ENCODE assay signal across 12 mouse cellular contexts in the genomic region with DNA sequence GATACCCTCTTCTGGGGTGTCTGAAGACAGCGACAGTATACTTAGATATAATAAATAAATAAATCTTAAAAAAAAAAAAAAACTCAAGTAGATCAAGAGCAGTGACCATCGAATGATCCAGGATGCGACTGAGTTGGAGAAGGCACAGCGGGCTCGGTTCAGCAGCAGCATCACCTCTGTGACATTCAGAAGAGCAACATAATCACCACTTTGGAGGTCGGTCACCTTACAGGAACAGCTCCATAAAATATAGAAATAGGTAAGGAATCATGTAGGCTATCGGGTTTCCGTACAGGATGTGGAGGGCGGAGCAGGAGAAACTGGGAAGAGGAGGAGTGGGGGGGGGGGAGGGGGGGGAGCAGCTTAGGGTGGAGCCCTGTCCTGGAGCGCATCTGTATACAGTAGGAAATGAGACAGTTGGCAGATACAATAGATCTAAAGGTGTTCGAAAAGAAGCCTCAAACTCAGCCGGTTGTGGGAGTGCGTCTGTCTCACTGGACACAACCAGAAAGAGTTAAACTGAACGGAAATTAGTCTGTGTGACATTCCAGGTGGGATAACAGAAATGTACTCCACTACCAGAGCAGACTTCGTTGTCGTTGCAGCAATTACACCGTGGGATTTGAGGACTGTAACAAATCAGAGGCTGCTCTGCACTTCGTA. TPM values are rescaled to one million over a fixed set of nuclear protein-coding genes. Genes with fewer than 3 reads are reported as not detected.
DNase-seq lines count a peak whose midpoint lies in the region; ATAC-seq and TF ChIP-seq lines count a peak whose summit lies in the region.
"Had no signal": no experiment of that assay in that cellular context is flagged by ENCODE, and none has a peak within 500 bp of the region (broad histone marks: within the 10 kb centered on the region; RNA-seq: fewer than 3 reads in every experiment).

No protein-coding gene starts in this region.

- H3K27me3 ChIP-seq in kidney, embryonic 15.5 days = no peaks in the 10 kb centered on the region
- H3K27me3 ChIP-seq in limb, embryonic 14.5 days (ENCODE audit: control insufficient read depth, insufficient read depth, low read length) = no peaks in the 10 kb centered on the region
- H3K27me3 ChIP-seq: liver, embryonic 13.5 days had no signal

- no peak for DNase-seq in kidney, postnatal 14 days
- DNase-seq in ES-CJ7 (ENCODE audit: low read depth, low spot score) = peak; percentile 67
- no peak for DNase-seq in limb, embryonic 14.5 days (ENCODE audit: low spot score)
- DNase-seq in embryo, embryonic 10 days (ENCODE audit: low spot score) = no peak
- no peak for DNase-seq in gastrocnemius, postnatal 4 days (ENCODE audit: low spot score in 2 of 2)
- DNase-seq: liver, embryonic 13.5 days had no signal

- 33% methylated on average over 18 of the region's 18 CpGs for WGBS in kidney, embryonic 15.5 days
- WGBS in limb, embryonic 14.5 days = 35% methylated on average over 18 of the region's 18 CpGs

- H3K9ac ChIP-seq in kidney, embryonic 15.5 days = no peak overlapping the region
- peak overlapping the region; percentile 17; the same call in 1 of the 2 replicates for H3K9ac ChIP-seq in limb, embryonic 14.5 days (ENCODE audit: low read depth, low read length, severe bottlenecking)
- H3K9ac ChIP-seq: liver, embryonic 13.5 days; midbrain, embryonic 12.5 days had no signal

- H3K9me3 ChIP-seq in kidney, embryonic 15.5 days (replicated peaks) = no peaks in the 10 kb centered on the region
- H3K9me3 ChIP-seq in limb, embryonic 14.5 days (ENCODE audit: control insufficient read depth, low read length) = no peaks in the 10 kb centered on the region
- H3K9me3 ChIP-seq: G1E; liver, embryonic 13.5 days; midbrain, embryonic 12.5 days had no signal

- H3K4me2 ChIP-seq in kidney, embryonic 15.5 days = peak overlapping the region; percentile 49
- H3K4me2 ChIP-seq in limb, embryonic 14.5 days (replicated peaks; ENCODE audit: low read depth, low read length, severe bottlenecking) = peak overlapping the region; percentile 33
- H3K4me2 ChIP-seq: liver, embryonic 13.5 days; midbrain, embryonic 12.5 days had no signal

- peak overlapping the region; percentile 17; the same call in 1 of the 2 replicates for H3K4me3 ChIP-seq in kidney, embryonic 15.5 days (replicated peaks)
- peak overlapping the region; percentile 30; the same call in 1 of the 2 replicates for H3K4me3 ChIP-seq in brown adipose tissue, adult 24 weeks (ENCODE audit: insufficient read depth, low read depth, low read length)
- H3K4me3 ChIP-seq in limb, embryonic 14.5 days (replicated peaks; ENCODE audit: low read length) = no peak overlapping the region
- H3K4me3 ChIP-seq: layer of hippocampus, adult 2 months; liver, embryonic 13.5 days; midbrain, embryonic 12.5 days had no signal

- peaks cover 12% of the 10 kb centered on the region; the same call in 1 of the 2 replicates for H3K4me1 ChIP-seq in kidney, embryonic 15.5 days
- H3K4me1 ChIP-seq in brown adipose tissue, adult 24 weeks (ENCODE audit: control insufficient read depth, insufficient read depth, insufficient read length, low read length) = no peaks in the 10 kb centered on the region
- peaks cover 3% of the 10 kb centered on the region for H3K4me1 ChIP-seq in limb, embryonic 14.5 days (ENCODE audit: control insufficient read depth, insufficient read depth, low read length)

- H3K27ac ChIP-seq in kidney, embryonic 15.5 days = no peak overlapping the region
- H3K27ac ChIP-seq in brown adipose tissue, adult 24 weeks (replicated peaks; ENCODE audit: low read depth, low read length) = no peak overlapping the region
- no peak overlapping the region for H3K27ac ChIP-seq in limb, embryonic 14.5 days (replicated peaks; ENCODE audit: low read depth, low read length)
- H3K27ac ChIP-seq: hindbrain, postnatal 0 days; layer of hippocampus, adult 2 months; liver, embryonic 13.5 days; midbrain, embryonic 12.5 days had no signal

- peak; percentile 59; the same call in 1 of the 2 replicates for ATAC-seq in kidney, embryonic 15.5 days (replicated peaks; ENCODE audit: low FRiP score)
- ATAC-seq in limb, embryonic 14.5 days (ENCODE audit: low FRiP score, low read depth) = no peak
- ATAC-seq: hindbrain, postnatal 0 days had no signal

- no peaks in the 10 kb centered on the region for H3K36me3 ChIP-seq in kidney, embryonic 15.5 days
- H3K36me3 ChIP-seq in limb, embryonic 14.5 days (ENCODE audit: control insufficient read depth, insufficient read depth, low read length) = no peaks in the 10 kb centered on the region
- H3K36me3 ChIP-seq: G1E; liver, embryonic 13.5 days; midbrain, embryonic 12.5 days had no signal

- TF ChIP-seq POLR2A in limb, embryonic 14.5 days (IDR thresholded peaks at IDR 0.05; ENCODE audit: borderline replicate concordance, extremely low read depth, insufficient read depth, insufficient read length) = no peak

RNA-seq across cellular contexts. Expression of gene Cpsf6, which starts 16.7 kb away (rescaled TPM):
- polyA plus RNA-seq in kidney, embryonic 15.5 days (2015; fragmentation: Nextera tagmentation; extraction: Ambion mirVana) = 164 and 169 TPM in 2 replicates
- 12.6 and 17.3 TPM in 2 replicates for polyA plus RNA-seq in brown adipose tissue, adult 24 weeks (2012; ENCODE audit: insufficient read depth, insufficient read length, missing spikeins)
- 119 and 137 TPM in 2 replicates for polyA plus RNA-seq in limb, embryonic 14.5 days (2012; rRNA removed)
- polyA plus RNA-seq in limb, embryonic 14.5 days (2014; fragmentation: Nextera tagmentation; extraction: Ambion mirVana) = 144 and 153 TPM in 2 replicates
- 10 to 100 TPM; 64.2 to 73.4 TPM for total RNA-seq in gastrocnemius, postnatal 4 days (2021)
